Mouse (Mus musculus) midbrain, embryonic 13.5 days (tissue): ENCODE measurements around the gene Slc2a2. TPM values are rescaled to one million over a fixed set of nuclear protein-coding genes. Genes with fewer than 3 reads are reported as not detected.

ENCODE experiments used
- ATAC-seq: fragments of 200-750 bp; cut with Nextera tagmentation; 2 replicates; pipeline ENCODE4 v1.8.0; 2017; ENCODE audit warnings: mild to moderate bottlenecking, moderate TSS enrichment, moderate library complexity
- H3K27ac ChIP-seq: fragments of 300-500 bp; sonication (generic); 2 replicates; pipeline ENCODE4 v1.5.1; 2015; ENCODE audit warnings: inconsistent platforms, mild to moderate bottlenecking, moderate library complexity
- H3K27me3 ChIP-seq: fragments of 300-500 bp; sonication (generic); 2 replicates; pipeline ENCODE4 v1.6.1; 2015; ENCODE audit warnings: mild to moderate bottlenecking, inconsistent platforms
- H3K36me3 ChIP-seq: fragments of 300-500 bp; sonication (generic); 2 replicates; pipeline ENCODE4 v1.6.1; 2015; ENCODE audit warnings: mild to moderate bottlenecking, inconsistent platforms
- H3K4me1 ChIP-seq: fragments of 300-500 bp; sonication (generic); replicated peaks from 2 replicates; pipeline ENCODE4 v1.6.1; 2015; ENCODE audit warnings: inconsistent platforms
- H3K4me2 ChIP-seq: fragments of 300-500 bp; sonication (generic); replicated peaks from 2 replicates; pipeline ENCODE4 v1.6.1; 2015; ENCODE audit warnings: moderate library complexity, mild to moderate bottlenecking, inconsistent platforms
- H3K4me3 ChIP-seq: fragments of 300-500 bp; sonication (generic); replicated peaks from 2 replicates; pipeline ENCODE4 v1.5.1; 2015; ENCODE audit warnings: mild to moderate bottlenecking, inconsistent platforms
- H3K9ac ChIP-seq: fragments of 300-500 bp; sonication (generic); replicated peaks from 2 replicates; pipeline ENCODE4 v1.6.1; 2015; ENCODE audit warnings: mild to moderate bottlenecking, inconsistent platforms
- H3K9me3 ChIP-seq: fragments of 300-500 bp; sonication (generic); 2 replicates; pipeline ENCODE4 v1.6.1; 2016; ENCODE audit warnings: mild to moderate bottlenecking, inconsistent platforms
- WGBS: fragments of 180-500 bp; shearing (Covaris S2); methylation state at CpG from one replicate; pipeline ENCODE4 v1.1.7; 2015; 5-methylcytosine and 5-hydroxymethylcytosine counted together
- polyA plus RNA-seq: library from polyadenylated mRNA; unstranded; fragments of >200 nt; fragmentation: Nextera tagmentation; extraction: Ambion mirVana; gene quantifications from 2 replicates; pipeline ENCODE4 v1.2.1, GENCODE M21; 2015

Gene Slc2a2
- polyA plus RNA-seq, 1 experiment from 2014 or later: not detected

DNA sequence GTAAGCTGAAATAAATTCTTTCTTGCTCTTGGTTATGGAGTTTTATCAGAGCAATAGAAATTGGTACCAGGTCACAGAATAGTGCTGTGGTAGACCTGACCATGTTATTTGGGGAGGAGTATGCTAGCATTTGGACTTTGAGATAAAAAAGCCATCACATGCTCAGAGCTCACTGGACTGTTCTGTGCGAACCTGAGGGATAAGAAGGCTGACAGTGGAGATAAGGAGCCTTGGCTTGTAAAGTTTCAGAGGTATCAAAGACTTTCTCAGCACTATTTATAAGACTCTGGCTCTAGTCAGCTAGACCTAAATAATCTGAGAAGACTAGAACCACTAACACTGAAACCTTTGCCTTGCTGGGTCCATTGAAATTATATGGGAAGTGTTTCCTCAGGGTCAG is 78.3 kb downstream of the Slc2a2 start:
- Histone ChIP-seq H3K27ac (no peak overlapping the region), H3K9me3 (no peaks in the 10 kb centered on the region), H3K4me1 (peaks cover 3% of the 10 kb centered on the region; the same call in 1 of the 2 replicates), H3K4me2 (no peak overlapping the region), H3K4me3 (no peak overlapping the region), H3K36me3 (no peaks in the 10 kb centered on the region), H3K27me3 (0 out of 2 replicates have a peak, but pooled peaks cover 12% of the 10 kb centered on the region), H3K9ac (no peak overlapping the region)
- no peak for ATAC-seq
- 95% methylated on average over 1 of the region's 1 CpGs for WGBS

DNA sequence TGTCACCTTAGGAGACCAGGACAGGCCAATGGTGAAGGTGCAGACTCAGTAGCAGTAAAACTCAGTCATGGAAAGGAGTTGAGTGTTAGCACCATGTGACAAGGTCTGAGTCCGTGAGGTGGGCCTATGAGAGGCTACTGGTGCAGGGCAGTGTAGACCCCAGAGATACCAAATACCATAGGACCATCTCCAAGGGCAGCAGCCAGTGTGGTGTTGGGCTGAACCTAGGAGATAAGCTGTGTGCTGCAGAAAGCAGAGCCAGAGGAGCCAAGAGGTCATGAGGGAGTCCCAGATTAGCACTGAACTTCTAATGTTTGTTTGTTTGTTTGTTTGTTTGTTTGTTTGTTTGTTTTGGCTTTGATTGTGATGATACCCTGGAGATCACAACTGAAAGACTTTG is 78.8 kb downstream of the Slc2a2 start:
- ATAC-seq: no peak
- no peaks in the 10 kb centered on the region for H3K9me3 ChIP-seq
- no peak overlapping the region for H3K4me2 ChIP-seq
- H3K4me1 ChIP-seq: peaks cover 3% of the 10 kb centered on the region; the same call in 1 of the 2 replicates
- H3K27ac ChIP-seq: no peak overlapping the region
- 80% methylated on average over 1 of the region's 1 CpGs for WGBS
- H3K9ac ChIP-seq: no peak overlapping the region
- 0 out of 2 replicates have a peak, but pooled peaks cover 12% of the 10 kb centered on the region for H3K27me3 ChIP-seq
- no peak overlapping the region for H3K4me3 ChIP-seq
- no peaks in the 10 kb centered on the region for H3K36me3 ChIP-seq

DNA sequence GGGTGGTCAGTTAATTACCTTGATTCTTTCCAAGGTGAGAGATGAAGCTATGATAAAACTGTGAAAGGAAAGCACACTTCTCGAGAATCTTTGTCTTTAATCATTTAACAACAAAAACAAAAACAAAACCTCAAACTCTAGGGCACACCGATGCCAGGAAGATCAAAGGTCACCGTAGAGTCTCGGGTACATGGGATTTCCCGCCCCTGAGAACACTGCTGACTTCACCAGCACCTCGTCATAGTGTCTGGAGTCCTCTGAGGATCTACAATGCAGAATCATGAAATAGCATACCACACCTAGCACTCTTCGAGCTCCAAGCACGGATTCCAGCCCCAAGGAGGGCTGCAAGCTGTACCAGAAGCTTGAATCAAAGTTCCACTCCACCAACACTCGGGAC is 82.8 kb downstream of the Slc2a2 start:
- peak; percentile 35 for ATAC-seq
- H3K4me1 ChIP-seq: peaks cover 19% of the 10 kb centered on the region

More for the DNA sequence above, 82.8 kb downstream of the Slc2a2 start:
- WGBS: 81% methylated on average over 9 of the region's 9 CpGs
- no peaks in the 10 kb centered on the region for H3K36me3 ChIP-seq
- H3K27me3 ChIP-seq: peaks cover 15% of the 10 kb centered on the region; the same call in 1 of the 2 replicates
- no peak overlapping the region for H3K9ac ChIP-seq
- no peaks in the 10 kb centered on the region for H3K9me3 ChIP-seq
- H3K4me2 ChIP-seq: peak overlapping the region; percentile 92
- peak overlapping the region; percentile 73 for H3K4me3 ChIP-seq
- no peak overlapping the region for H3K27ac ChIP-seq

Other genes starting within 250 kb of the Slc2a2 start
- 8.7 and 9.4 TPM in 2 replicates for gene Eif5a2, start 83.4 kb downstream of the Slc2a2 start, polyA plus RNA-seq
- gene Rpl22l1, start 107.5 kb downstream of the Slc2a2 start, polyA plus RNA-seq: 233 and 254 TPM in 2 replicates
- gene Gm1527, start 194.7 kb downstream of the Slc2a2 start, polyA plus RNA-seq: not detected in 2 replicates